Mouse (Mus musculus) G1E-ER4 (cell line): Measurements from ENCODE around the gene Rnf182. TPM values are rescaled to one million over a fixed set of nuclear protein-coding genes. Genes with fewer than 3 reads are reported as not detected.

Experiments
- GATA1 ChIP-seq: IDR thresholded peaks from one replicate; pipeline ENCODE4 v1.8.0; 2012; ENCODE audit warnings: low read length, inconsistent platforms
- polyA plus RNA-seq: library from polyadenylated mRNA; stranded (reverse); fragments of >175 nt; gene quantifications from 2 replicates; pipeline ENCODE4 v1.2.3, GENCODE M21; 2012

The Rnf182 gene
- polyA plus RNA-seq, 1 experiment = not detected

DNA sequence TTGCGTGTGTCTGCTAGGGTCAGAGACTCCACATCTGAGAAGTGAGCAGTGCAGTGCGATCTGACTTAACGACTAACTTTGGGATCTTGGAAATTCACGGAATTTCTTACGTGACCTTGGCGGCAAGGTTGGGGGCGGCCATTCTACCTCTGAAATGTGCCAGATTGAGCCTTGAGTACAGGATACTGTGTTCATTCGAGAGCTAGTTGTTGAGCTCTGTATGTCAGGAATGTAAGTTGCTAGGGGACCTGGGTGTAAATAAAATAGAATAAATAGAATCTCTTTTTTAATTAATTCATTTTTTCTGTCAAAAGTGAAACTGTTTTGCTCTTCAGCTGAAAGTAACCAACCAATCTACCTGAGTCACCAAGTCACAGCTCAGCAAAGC lies 22.8 kb upstream of the Rnf182 start:
- no peak for TF ChIP-seq GATA1

DNA sequence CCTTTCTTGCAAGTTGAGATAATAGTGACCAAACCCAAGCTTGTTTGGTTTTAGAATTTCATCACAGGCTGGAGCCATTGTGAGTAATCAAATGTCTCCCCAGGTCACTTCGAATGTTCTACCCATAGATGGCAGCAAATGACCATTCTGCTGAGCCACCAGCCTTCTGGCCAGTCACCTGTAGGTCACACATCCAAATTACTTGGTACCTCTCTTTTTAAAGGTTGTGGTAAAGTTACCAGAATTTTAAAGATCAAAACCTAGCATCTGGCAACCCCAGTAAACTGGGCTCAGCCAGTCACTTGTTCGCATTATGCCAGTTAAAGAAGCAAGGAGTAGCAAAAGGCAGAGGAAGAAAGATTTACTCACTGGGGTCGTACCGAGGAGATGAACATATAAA lies 19.6 kb upstream of the Rnf182 start:
- no peak for TF ChIP-seq GATA1

GRCm38 (mm10) chr13:43600967-43601366 lies 14.5 kb upstream of the Rnf182 start:
- TF ChIP-seq GATA1 = no peak

GRCm38 (mm10) chr13:43602440-43602839 lies 13.1 kb upstream of the Rnf182 start:
- no peak for TF ChIP-seq GATA1

- no peak for TF ChIP-seq GATA1
These were observed 12.5 kb upstream of the Rnf182 start for GRCm38 (mm10) chr13:43603042-43603441.

- no peak for TF ChIP-seq GATA1
These were observed 6.7 kb upstream of the Rnf182 start for GRCm38 (mm10) chr13:43608854-43609253.

DNA sequence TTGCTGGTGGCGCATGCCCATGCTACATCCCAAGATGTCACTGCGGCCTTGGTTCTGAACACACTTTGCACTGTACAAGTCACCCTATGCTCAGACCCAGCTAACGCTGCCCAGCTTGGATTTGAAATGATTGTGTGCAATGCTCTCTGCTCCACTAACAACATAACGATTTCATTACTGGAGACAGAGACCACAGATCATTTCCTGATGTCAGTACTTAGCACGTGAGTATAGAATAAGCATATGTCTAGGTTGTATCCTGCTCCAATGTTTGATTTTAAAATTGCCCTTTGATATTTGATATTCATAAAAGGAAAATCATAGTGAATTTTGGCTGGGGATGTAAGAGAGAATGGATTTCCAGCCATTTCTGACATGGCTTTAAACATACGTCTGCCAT lies 3.5 kb upstream of the Rnf182 start:
- TF ChIP-seq GATA1 = no peak

DNA sequence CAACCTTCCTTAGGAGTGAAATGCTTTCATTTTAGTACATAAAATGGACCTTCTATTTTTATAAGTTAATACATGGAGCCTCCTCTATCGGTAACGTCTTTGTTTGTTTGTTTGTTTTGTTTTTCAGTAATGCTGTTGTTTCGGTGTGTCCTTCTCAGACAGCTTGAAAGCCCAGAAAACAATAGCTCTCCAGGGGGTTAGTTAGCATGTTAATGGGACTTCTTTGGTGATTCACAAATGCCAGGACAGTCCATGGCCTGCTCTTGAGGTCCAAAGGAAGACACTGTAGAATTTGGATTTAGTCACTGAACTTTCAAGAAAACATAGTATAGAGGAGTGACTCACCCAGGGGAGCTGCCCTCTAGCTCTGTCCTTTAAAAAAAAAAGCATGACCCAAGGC lies 843 bp upstream of the Rnf182 start:
- TF ChIP-seq GATA1 = no peak

DNA sequence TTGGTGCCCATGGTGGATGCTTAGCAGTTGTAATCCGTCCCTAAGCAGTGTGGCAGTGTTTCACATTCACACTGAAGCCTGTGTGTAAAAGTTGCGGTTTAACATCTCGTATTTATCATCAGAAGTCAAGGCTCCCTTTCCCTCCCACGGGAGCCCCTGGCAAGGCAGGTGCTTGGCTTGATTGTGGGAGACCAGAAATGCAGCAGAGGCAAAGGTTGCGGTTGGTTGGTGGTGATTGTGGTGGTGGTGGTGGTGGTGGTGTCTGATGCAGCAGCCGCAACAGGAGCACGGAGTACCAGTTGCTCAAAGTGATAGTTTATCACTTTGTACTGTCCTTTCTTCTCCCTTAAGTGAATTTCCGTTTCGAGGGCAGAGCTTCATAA lies 325 bp upstream of the Rnf182 start:
- TF ChIP-seq GATA1 = no peak

GRCm38 (mm10) chr13:43616551-43616950 lies 1.0 kb downstream of the Rnf182 start:
- no peak for TF ChIP-seq GATA1

DNA sequence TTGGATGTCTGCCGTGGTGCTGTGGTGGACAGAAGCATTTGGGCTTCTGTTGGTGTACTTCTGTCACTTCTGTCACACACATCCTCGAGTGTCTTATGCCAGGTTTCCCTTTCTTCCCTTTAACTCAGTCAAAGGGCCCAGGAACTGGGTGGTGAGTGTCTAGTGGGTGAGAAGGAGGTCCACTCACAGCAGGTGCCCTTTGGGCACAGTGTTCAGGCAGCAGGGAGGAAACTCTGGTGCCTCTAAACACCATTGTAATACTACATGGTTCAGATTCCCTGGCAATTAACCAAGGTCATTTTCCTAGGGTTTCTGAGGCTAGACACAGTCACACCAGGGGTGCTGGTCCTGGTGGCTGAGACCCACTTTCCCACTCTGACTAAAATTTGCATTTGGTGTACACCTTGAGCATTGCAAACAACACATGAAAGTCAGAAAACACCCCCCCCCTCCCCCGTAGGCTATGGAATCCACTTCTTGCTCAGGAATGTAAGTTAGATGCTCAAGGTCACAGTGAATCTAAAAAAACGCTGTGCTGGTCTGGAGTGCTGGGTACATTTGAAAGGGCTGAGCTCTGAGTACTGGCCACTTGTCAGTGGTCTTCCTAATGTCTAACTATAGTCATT lies 4.2 kb downstream of the Rnf182 start:
- TF ChIP-seq GATA1 = no peak

DNA sequence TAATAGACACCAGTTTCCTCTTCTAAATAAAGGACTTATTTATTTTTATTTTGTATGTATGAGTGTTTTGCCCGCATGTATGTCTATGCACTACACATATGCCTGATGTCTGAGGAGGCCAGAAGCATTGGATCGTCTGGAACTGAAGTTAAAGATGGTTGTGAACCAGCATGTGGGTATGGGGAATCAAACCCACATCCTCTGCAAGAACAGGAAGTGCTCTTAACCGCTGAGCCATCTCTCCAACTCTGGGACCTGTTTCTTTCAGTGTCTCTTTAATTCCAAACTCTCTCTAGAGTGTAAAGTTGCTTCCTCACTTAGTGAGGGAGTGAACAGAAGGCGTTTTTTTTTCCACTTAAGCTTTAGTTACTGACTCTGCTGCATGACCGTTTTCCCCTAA lies 12.4 kb downstream of the Rnf182 start:
- TF ChIP-seq GATA1 = no peak

GRCm38 (mm10) chr13:43629785-43630184 lies 14.3 kb downstream of the Rnf182 start:
- TF ChIP-seq GATA1 = no peak

- TF ChIP-seq GATA1 = no peak
These were observed 15.8 kb downstream of the Rnf182 start for GRCm38 (mm10) chr13:43631266-43631665.

DNA sequence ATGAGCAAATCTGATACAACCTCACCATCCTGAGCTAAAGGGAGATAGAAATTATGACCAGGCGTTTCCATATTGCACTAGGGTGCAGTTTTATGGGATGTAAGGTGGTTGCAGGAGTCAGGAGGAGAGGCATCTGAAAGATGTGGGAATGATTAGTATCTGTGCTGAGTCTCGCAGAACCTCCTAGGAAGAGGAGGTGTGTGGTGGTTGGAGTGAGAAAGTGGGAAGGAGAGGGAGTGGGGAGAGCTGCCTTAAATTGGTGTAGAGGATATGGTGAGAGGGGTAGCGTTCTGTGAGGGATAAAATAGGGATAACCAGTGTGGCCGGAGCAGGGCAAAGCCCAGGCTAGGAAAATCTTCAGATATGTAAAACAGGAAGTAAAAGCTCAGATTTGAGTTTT lies 17.5 kb downstream of the Rnf182 start:
- no peak for TF ChIP-seq GATA1

- TF ChIP-seq GATA1 = no peak
These were observed 22.2 kb downstream of the Rnf182 start for GRCm38 (mm10) chr13:43637720-43638119.

GRCm38 (mm10) chr13:43644991-43645390 lies 29.5 kb downstream of the Rnf182 start:
- no peak for TF ChIP-seq GATA1

GRCm38 (mm10) chr13:43648556-43648955 lies 33.0 kb downstream of the Rnf182 start:
- TF ChIP-seq GATA1 = no peak

- TF ChIP-seq GATA1 = no peak
These were observed 35.8 kb downstream of the Rnf182 start for GRCm38 (mm10) chr13:43651277-43651676.
